Mouse (Mus musculus): ENCODE data around the gene Sh3pxd2a.

DNA sequence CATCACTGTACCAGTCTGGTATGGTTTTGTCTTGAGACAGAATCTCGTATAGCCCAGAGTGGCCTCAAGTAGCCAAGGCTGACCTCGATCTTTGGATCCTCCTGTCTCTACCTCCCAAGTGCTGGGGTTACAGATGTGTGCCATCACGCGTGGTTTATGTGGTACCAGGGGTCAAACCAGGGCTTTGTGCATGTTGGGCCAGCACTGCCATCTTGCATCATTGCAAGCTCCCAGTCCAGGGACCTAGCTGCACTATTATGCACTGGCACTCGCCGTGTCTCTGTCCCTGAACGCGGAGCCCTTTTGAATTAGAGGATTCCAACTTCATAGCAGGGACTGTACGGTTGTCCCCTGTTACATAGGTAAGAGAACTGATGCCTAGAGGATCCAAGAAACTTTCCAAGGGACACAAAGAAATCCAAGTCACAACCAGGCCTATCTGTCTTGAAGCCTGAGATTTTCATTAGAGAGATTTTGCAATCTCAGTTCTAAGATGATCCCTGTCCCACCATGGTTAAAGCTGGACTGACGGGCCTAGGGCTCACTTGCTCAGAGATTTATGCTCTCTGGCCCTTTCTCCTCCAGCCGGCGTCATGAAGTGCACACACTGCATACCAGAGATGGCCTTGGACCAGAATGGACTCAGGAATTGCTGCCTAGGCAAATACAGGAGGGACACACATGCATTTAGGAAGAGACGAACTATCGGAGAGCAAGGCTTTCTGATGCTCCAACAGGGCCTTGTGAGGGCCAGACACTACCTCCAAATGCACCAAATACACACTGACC lies 157.9 kb downstream of the Sh3pxd2a start:
- TF ChIP-seq POLR2A (IDR thresholded peaks at IDR 0.05; ENCODE audit: low read depth, low read length) (no peak), CTCF (IDR thresholded peaks at IDR 0.05; ENCODE audit: extremely low read depth, insufficient read depth, insufficient read length, insufficient replicate concordance) (no peak)
